Mouse (Mus musculus) midbrain, postnatal 0 days (tissue): ENCODE data around the gene Rabep2. TPM values are rescaled to one million over a fixed set of nuclear protein-coding genes. Genes with fewer than 3 reads are reported as not detected.
"Not testable (repeated sequence)": the region's sequence is repeated elsewhere in the genome, so short reads cannot be mapped to it uniquely, and the experiment has no call there.

Experiments
- ATAC-seq: fragments of 200-750 bp; cut with Nextera tagmentation; 2 replicates; pipeline ENCODE4 v1.8.0; 2017; ENCODE audit warnings: moderate number of reproducible peaks, mild to moderate bottlenecking, moderate TSS enrichment, moderate library complexity; ENCODE audit not compliant: low FRiP score
- DNase-seq: peaks from one replicate; pipeline ENCODE4 v3.0.0-alpha.2; 2015; ENCODE audit warnings: low spot score
- H3K27ac ChIP-seq: fragments of 300-500 bp; sonication (generic); 2 replicates; pipeline ENCODE4 v1.5.1; 2014; ENCODE audit warnings: low read depth, mild to moderate bottlenecking, low read length, mixed read lengths
- H3K27me3 ChIP-seq: fragments of 300-500 bp; sonication (generic); 2 replicates; pipeline ENCODE4 v1.6.1; 2014; ENCODE audit warnings: low read length, control low read depth, mixed read lengths; ENCODE audit not compliant: insufficient read depth
- H3K36me3 ChIP-seq: fragments of 300-500 bp; sonication (generic); 2 replicates; pipeline ENCODE4 v1.6.1; 2014; ENCODE audit warnings: low read length, control low read depth, mixed read lengths; ENCODE audit not compliant: insufficient read depth
- H3K4me1 ChIP-seq: fragments of 300-500 bp; sonication (generic); 2 replicates; pipeline ENCODE4 v1.6.1; 2014; ENCODE audit warnings: mild to moderate bottlenecking, control low read depth, antibody characterized with exemption, low read length, mixed read lengths; ENCODE audit not compliant: insufficient read depth
- H3K4me2 ChIP-seq: fragments of 300-500 bp; sonication (generic); 2 replicates; pipeline ENCODE4 v1.6.1; 2014; ENCODE audit warnings: low read depth, mild to moderate bottlenecking, low read length, mixed read lengths; ENCODE audit not compliant: poor library complexity, severe bottlenecking
- H3K4me3 ChIP-seq: fragments of 300-500 bp; sonication (generic); 2 replicates; pipeline ENCODE4 v1.5.1; 2014; ENCODE audit warnings: low read depth, mild to moderate bottlenecking, low read length, moderate library complexity
- H3K9ac ChIP-seq: fragments of 300-500 bp; sonication (generic); replicated peaks from 2 replicates; pipeline ENCODE4 v1.6.1; 2014; ENCODE audit warnings: mild to moderate bottlenecking, low read length, moderate library complexity, mixed read lengths; ENCODE audit not compliant: poor library complexity, severe bottlenecking
- H3K9me3 ChIP-seq: fragments of 300-500 bp; sonication (generic); 2 replicates; pipeline ENCODE4 v1.6.1; 2016; ENCODE audit warnings: low read length, control low read depth
- CTCF ChIP-seq: IDR thresholded peaks from 2 replicates; pipeline ENCODE4 v1.5.1; 2016; ENCODE audit warnings: antibody characterized with exemption, mild to moderate bottlenecking
- WGBS: fragments of 180-500 bp; shearing (Covaris S2); extraction: QIAGEN DNeasy Blood & Tissue Kit; methylation state at CpG from one replicate; pipeline ENCODE4 v1.1.7; 2014; 5-methylcytosine and 5-hydroxymethylcytosine counted together
- polyA plus RNA-seq: library from polyadenylated mRNA; unstranded; fragments of >200 nt; fragmentation: Nextera tagmentation; extraction: Ambion mirVana; gene quantifications from 2 replicates; pipeline ENCODE4 v1.2.1, GENCODE M21; 2015
- total RNA-seq: library from RNA; depleted of rRNA; stranded (reverse); fragments of >200 nt; gene quantifications from 2 replicates; pipeline ENCODE4 v1.2.3, GENCODE M21; 2014; rRNA removed

Gene Rabep2
- total RNA-seq, result 20.3 and 21.0 TPM in 2 replicates
- polyA plus RNA-seq, result 18.5 and 18.7 TPM in 2 replicates

DNA sequence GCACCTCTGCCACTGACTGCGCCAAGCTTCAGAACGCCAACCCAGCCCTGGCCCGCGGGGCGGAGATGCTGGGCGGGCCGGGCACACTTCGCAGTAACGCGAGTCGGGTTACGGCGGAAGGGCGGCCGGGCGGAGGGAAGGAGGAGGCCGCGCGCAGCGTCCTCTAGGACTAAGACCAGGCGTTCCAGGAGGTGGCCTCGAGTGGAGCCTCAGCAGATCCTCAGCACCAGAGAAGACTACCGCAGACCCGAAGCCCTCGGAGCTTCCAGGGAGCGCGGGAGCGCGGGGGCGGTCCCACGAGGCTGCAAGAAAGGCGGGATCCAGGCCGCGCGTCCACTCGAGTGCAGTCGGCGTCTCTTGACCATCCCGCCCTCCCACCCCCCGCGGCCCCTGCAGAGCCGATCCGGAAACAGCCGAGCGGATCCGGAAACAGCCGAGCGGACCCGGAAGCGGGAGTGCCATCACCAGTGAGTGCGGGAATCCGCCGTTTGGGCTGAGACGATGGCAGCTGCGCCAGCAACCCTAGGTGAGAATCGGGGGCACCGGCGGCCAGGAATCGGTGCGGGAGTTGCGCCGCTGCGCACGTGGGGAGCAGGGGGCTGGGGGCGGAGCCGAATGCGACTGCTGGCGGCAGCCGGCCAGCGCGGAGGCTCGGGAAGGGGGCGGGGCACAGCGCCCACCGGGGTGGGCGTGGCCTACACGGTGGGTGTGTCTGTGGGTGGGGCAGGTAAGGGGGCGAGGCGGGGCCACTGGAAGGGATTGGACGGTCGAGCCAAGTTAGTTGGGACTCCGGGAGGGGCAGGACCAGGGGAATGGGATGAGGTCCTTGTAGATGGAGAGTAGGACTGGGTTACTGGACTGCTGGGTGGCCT lies at the start of gene Rabep2:
Gene Rabep2 (plus strand): TSS at position 129 of the 872 bp plus-strand sequence.
- peak; percentile 91 for ATAC-seq
- peak within 1 kb of the TSS; percentile 65 for H3K4me3 ChIP-seq
- H3K9me3 ChIP-seq, result no peaks in the 10 kb centered on the region
- H3K9ac ChIP-seq, result peak within 1 kb of the TSS; percentile 77
- under 1% methylated on average over 64 of the region's 82 CpGs for WGBS
- DNase-seq, result peak; percentile 92
- no peaks in the 10 kb centered on the region for H3K27me3 ChIP-seq
- no peaks in the 10 kb centered on the region for H3K36me3 ChIP-seq
- peaks cover 3% of the 10 kb centered on the region; the same call in 1 of the 2 replicates for H3K4me1 ChIP-seq
- no peak; the same call in 1 of the 2 replicates for TF ChIP-seq CTCF
- peak within 1 kb of the TSS; percentile 93 for H3K27ac ChIP-seq
- peak within 1 kb of the TSS; percentile 86 for H3K4me2 ChIP-seq

DNA sequence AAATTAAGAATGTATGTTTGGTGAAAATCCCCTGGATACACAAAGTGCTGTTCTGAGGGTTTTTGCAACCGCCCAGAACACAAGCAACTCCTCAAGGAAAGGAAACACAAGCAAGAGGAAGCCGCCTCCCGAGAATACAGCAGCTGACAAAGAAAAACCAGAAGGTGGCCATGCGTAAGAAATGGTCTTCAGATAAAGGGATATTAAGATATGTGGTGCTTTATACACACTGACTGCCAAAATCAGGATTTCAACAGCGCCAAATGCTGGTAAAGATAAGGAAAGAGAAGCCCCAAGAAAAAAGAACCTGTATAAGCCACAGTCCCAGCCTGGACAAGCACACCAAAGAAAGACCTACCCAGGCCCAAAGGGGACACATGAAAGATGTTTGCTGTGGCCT lies 45.0 kb upstream of the Rabep2 start:
- ATAC-seq, result no peak
- WGBS, result 89% methylated on average over 5 of the region's 5 CpGs
- H3K4me1 ChIP-seq, result no peaks in the 10 kb centered on the region
- no peaks in the 10 kb centered on the region for H3K9me3 ChIP-seq
- peaks cover 11% of the 10 kb centered on the region for H3K36me3 ChIP-seq
- H3K4me3 ChIP-seq, result no peak overlapping the region
- no peak overlapping the region for H3K9ac ChIP-seq
- H3K4me2 ChIP-seq, result no peak overlapping the region
- H3K27me3 ChIP-seq, result no peaks in the 10 kb centered on the region
- no peak for TF ChIP-seq CTCF
- no peak for DNase-seq
- no peak overlapping the region for H3K27ac ChIP-seq

DNA sequence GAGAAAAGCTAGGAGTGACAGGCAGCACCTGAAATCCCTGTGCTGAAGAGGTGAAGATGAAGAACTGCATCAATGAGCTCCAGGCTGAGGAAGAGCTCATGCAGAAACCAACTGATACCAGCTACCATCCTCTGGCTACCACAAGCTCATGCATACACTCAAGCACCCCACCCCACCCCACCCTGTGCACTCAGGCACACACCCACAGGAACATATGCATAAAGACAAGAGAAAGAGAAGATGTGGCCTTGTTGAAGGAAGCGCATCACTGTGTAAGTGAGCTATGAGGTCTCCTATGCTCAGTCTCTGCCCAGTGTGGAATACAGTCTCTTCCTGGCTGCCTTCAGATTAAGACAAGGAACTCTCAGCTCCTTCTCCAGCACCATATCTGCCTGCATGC lies 40.4 kb upstream of the Rabep2 start:
- 96% methylated on average over 1 of the region's 1 CpGs for WGBS

DNA sequence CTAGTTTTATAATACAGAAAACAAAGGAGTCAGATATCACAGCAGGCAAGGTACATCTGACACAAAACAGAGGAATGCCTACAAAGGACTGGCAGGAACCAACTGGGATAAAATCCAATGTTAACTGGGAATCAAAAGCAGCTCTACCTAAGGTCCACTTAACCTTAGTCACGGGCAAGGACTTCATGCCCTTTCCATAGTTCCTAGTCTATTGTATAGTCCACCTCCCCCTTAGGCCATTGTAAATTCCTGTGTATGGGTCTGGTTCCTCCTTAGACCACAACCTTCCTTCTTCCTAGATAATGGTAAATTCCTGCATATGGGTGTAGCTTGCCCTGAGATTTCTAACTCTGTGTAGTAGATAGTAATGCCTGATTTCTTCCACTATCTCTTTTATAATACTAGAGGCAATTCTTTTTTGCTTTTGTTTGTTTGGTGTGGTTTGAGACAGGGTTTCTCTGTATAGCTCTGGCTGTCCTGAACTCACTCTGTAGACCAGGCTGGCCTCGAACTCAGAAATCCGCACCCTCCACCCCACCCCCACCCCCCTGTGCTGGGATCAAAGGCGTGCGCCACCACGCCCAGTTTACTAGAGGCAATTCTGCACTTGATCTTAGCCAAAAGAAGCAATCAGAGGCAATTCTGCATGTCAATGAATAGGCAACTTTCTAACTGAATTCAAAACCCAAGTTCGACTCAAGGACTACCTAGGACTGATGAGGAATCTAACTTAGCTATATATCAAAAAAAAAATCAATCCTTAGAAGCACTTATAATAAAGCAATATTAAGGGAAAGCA lies 36.3 kb upstream of the Rabep2 start:
- DNase-seq, H3K9ac ChIP-seq, H3K4me1 ChIP-seq, ATAC-seq, H3K4me2 ChIP-seq, H3K27ac ChIP-seq, H3K27me3 ChIP-seq, H3K9me3 ChIP-seq, H3K4me3 ChIP-seq: not testable (repeated sequence)
- H3K36me3 ChIP-seq, result peaks cover 18% of the 10 kb centered on the region
- 93% methylated on average over 7 of the region's 7 CpGs for WGBS

More for the DNA sequence above, 40.4 kb upstream of the Rabep2 start:
- TF ChIP-seq CTCF, result no peak
- Histone ChIP-seq H3K4me2 (no peak overlapping the region), H3K9me3 (no peaks in the 10 kb centered on the region), H3K27ac (no peak overlapping the region), H3K4me3 (no peak overlapping the region), H3K36me3 (peaks cover 26% of the 10 kb centered on the region), H3K9ac (no peak overlapping the region), H3K27me3 (no peaks in the 10 kb centered on the region), H3K4me1 (no peaks in the 10 kb centered on the region)
- DNase-seq (no peak), ATAC-seq (no peak)

DNA sequence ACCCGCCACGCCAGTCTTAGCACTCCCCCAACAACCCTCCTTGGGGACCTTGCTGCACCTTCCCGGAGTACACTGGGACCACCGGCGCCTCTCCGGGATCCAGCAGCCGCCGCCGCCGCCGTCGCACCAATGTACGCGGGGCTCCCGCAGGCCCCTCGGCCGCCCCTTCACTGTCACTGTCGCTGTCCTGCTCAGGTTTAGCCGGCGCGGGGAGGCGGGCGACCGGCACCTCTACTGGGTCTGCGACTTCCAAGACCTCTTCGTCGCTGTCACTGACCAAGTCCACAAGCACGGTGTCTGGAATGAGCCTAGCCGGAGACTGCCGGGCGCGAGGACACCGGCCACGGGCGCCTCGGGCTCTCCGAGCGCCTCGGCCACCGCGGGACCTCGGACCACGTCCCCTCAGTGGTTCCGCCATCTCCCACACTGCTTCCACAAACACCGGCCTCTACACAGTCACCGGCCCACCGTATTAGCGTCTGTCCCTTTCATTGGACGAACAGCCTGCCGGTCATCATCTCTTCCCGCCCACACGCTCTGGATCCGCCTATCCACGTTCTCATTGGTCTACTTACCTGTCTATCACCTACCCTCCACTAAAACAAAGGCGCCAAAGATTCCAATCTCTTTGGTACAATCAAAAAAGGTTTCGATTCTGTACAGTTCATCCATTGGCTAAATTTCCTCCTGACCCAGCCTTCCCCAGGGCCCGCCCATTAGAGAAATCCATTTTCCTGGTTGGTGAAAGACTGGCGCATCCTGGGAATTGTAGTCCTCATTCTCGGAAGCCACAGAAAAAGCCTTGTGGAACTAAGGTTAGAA lies 32.0 kb upstream of the Rabep2 start, which contains the start of gene Nfatc2ip:
Gene Nfatc2ip (minus strand): TSS at position 440 of the 822 bp plus-strand sequence.
- no peak for TF ChIP-seq CTCF
- Histone ChIP-seq H3K27ac (peak within 1 kb of the TSS; percentile 27; the same call in 1 of the 2 replicates), H3K9me3 (no peaks in the 10 kb centered on the region), H3K36me3 (no peaks in the 10 kb centered on the region; the same call in 1 of the 2 replicates), H3K4me3 (peak within 1 kb of the TSS; percentile 90), H3K4me2 (peak within 1 kb of the TSS; percentile 91), H3K27me3 (no peaks in the 10 kb centered on the region), H3K4me1 (no peaks in the 10 kb centered on the region), H3K9ac (peak within 1 kb of the TSS; percentile 62)
- ATAC-seq (peak; percentile 100), DNase-seq (peak; percentile 100)
- under 1% methylated on average over 58 of the region's 59 CpGs for WGBS
